13 mouse cellular contexts compared by ENCODE assay signal in genomic region chr2:65567925-65568324, GRCm38 (mm10). TPM values are rescaled to one million over a fixed set of nuclear protein-coding genes. Genes with fewer than 3 reads are reported as not detected.
DNase-seq lines count a peak whose midpoint lies in the region; ATAC-seq and TF ChIP-seq lines count a peak whose summit lies in the region.
"Had no signal": no experiment of that assay in that cellular context is flagged by ENCODE, and none has a peak within 500 bp of the region (broad histone marks: within the 10 kb centered on the region; RNA-seq: fewer than 3 reads in every experiment).

No protein-coding gene starts in this region.

- DNase-seq in hindbrain, embryonic 11.5 days (ENCODE audit: low spot score): no peak
- DNase-seq in hindbrain, embryonic 10.5 days (ENCODE audit: low spot score): no peak
- no peak for DNase-seq in stomach, postnatal 0 days (ENCODE audit: low spot score)
- DNase-seq in adrenal gland, adult 18-20 months (ENCODE audit: low spot score in 2 of 2): no peak
- no peak for DNase-seq in frontal cortex, adult 2 months (ENCODE audit: extremely low spot score in 1 of 2, low spot score in 1 of 2)
- DNase-seq in gastrocnemius, adult 2 months: no peak
- DNase-seq: layer of hippocampus, postnatal 36 days; liver, embryonic 13.5 days had no signal

- H3K9ac ChIP-seq in hindbrain, embryonic 11.5 days (ENCODE audit: low read depth, low read length): no peak overlapping the region
- H3K9ac ChIP-seq in stomach, embryonic 14.5 days (replicated peaks; ENCODE audit: low read depth, low read length): no peak overlapping the region
- no peak overlapping the region for H3K9ac ChIP-seq in stomach, postnatal 0 days (ENCODE audit: low read length)
- no peak overlapping the region for H3K9ac ChIP-seq in midbrain, embryonic 13.5 days (replicated peaks)
- H3K9ac ChIP-seq: embryonic facial prominence, embryonic 15.5 days; liver, embryonic 13.5 days had no signal

- TF ChIP-seq EP300 in stomach, postnatal 0 days (optimal IDR thresholded peaks at IDR 0.05): no peak

- intact Hi-C loops in gastrocnemius, adult 2 months (cut with DNase I): loop anchor here (1.0 to 10.0 kb wide), 3 partner anchors 154 to 423 kb away; no protein-coding TSS in a partner anchor

- peaks cover 2% of the 10 kb centered on the region; the same call in 1 of the 2 replicates for H3K4me1 ChIP-seq in hindbrain, embryonic 11.5 days (replicated peaks; ENCODE audit: control insufficient read depth, insufficient read depth, low read length)
- H3K4me1 ChIP-seq in hindbrain, embryonic 10.5 days (replicated peaks): peaks cover 5% of the 10 kb centered on the region
- no peaks in the 10 kb centered on the region for H3K4me1 ChIP-seq in stomach, embryonic 14.5 days (ENCODE audit: control insufficient read depth, insufficient read depth, low read length)
- no peaks in the 10 kb centered on the region for H3K4me1 ChIP-seq in stomach, postnatal 0 days (replicated peaks; ENCODE audit: control insufficient read depth, insufficient read depth)
- H3K4me1 ChIP-seq in midbrain, embryonic 13.5 days (replicated peaks): peaks cover 27% of the 10 kb centered on the region
- H3K4me1 ChIP-seq: liver, embryonic 13.5 days had no signal

- H3K9me3 ChIP-seq in hindbrain, embryonic 11.5 days (ENCODE audit: control insufficient read depth, low read length): no peaks in the 10 kb centered on the region
- H3K9me3 ChIP-seq in hindbrain, embryonic 10.5 days: no peaks in the 10 kb centered on the region
- H3K9me3 ChIP-seq in stomach, embryonic 14.5 days (ENCODE audit: control insufficient read depth, low read depth, low read length): no peaks in the 10 kb centered on the region
- no peaks in the 10 kb centered on the region for H3K9me3 ChIP-seq in stomach, postnatal 0 days (ENCODE audit: control insufficient read depth, low read length)
- H3K9me3 ChIP-seq in midbrain, embryonic 13.5 days: no peaks in the 10 kb centered on the region
- H3K9me3 ChIP-seq: embryonic facial prominence, embryonic 15.5 days; liver, embryonic 13.5 days had no signal

- 96% methylated on average over 4 of the region's 4 CpGs for WGBS in hindbrain, embryonic 11.5 days
- 91% methylated on average over 4 of the region's 4 CpGs for WGBS in hindbrain, embryonic 10.5 days
- WGBS in stomach, embryonic 14.5 days: 89% methylated on average over 4 of the region's 4 CpGs
- 89% methylated on average over 4 of the region's 4 CpGs for WGBS in stomach, postnatal 0 days
- 95% methylated on average over 4 of the region's 4 CpGs for WGBS in midbrain, embryonic 13.5 days

- H3K36me3 ChIP-seq in hindbrain, embryonic 11.5 days (ENCODE audit: control insufficient read depth, insufficient read depth, low read length): no peaks in the 10 kb centered on the region
- H3K36me3 ChIP-seq in hindbrain, embryonic 10.5 days: no peaks in the 10 kb centered on the region
- H3K36me3 ChIP-seq in stomach, embryonic 14.5 days (ENCODE audit: control insufficient read depth, insufficient read depth, low read length): no peaks in the 10 kb centered on the region
- H3K36me3 ChIP-seq in stomach, postnatal 0 days (ENCODE audit: control insufficient read depth, insufficient read depth, low read length): no peaks in the 10 kb centered on the region
- no peaks in the 10 kb centered on the region for H3K36me3 ChIP-seq in midbrain, embryonic 13.5 days
- H3K36me3 ChIP-seq: embryonic facial prominence, embryonic 15.5 days; liver, embryonic 13.5 days had no signal

- H3K4me3 ChIP-seq in hindbrain, embryonic 11.5 days (ENCODE audit: low read depth, low read length): no peak overlapping the region
- no peak overlapping the region for H3K4me3 ChIP-seq in hindbrain, embryonic 10.5 days
- no peak overlapping the region for H3K4me3 ChIP-seq in stomach, embryonic 14.5 days (ENCODE audit: low read depth, low read length)
- H3K4me3 ChIP-seq in stomach, postnatal 0 days (ENCODE audit: low read depth, low read length): no peak overlapping the region
- H3K4me3 ChIP-seq in midbrain, embryonic 13.5 days (replicated peaks): no peak overlapping the region
- no peak overlapping the region for H3K4me3 ChIP-seq in gastrocnemius, adult 2 months
- H3K4me3 ChIP-seq: liver, embryonic 13.5 days had no signal

- H3K27ac ChIP-seq in hindbrain, embryonic 11.5 days (ENCODE audit: low read depth, low read length): no peak overlapping the region
- no peak overlapping the region for H3K27ac ChIP-seq in hindbrain, embryonic 10.5 days
- no peak overlapping the region for H3K27ac ChIP-seq in stomach, embryonic 14.5 days (ENCODE audit: low read length)
- no peak overlapping the region for H3K27ac ChIP-seq in stomach, postnatal 0 days (replicated peaks)
- no peak overlapping the region for H3K27ac ChIP-seq in midbrain, embryonic 13.5 days
- no peak overlapping the region for H3K27ac ChIP-seq in gastrocnemius, adult 2 months
- H3K27ac ChIP-seq: embryonic facial prominence, embryonic 15.5 days; liver, embryonic 13.5 days had no signal

- H3K4me2 ChIP-seq in hindbrain, embryonic 11.5 days (replicated peaks; ENCODE audit: low read depth, low read length): no peak overlapping the region
- H3K4me2 ChIP-seq in stomach, embryonic 14.5 days (replicated peaks; ENCODE audit: low read depth, low read length): no peak overlapping the region
- no peak overlapping the region for H3K4me2 ChIP-seq in stomach, postnatal 0 days (replicated peaks; ENCODE audit: low read depth)
- H3K4me2 ChIP-seq in midbrain, embryonic 13.5 days (replicated peaks): no peak overlapping the region
- H3K4me2 ChIP-seq: liver, embryonic 13.5 days had no signal

- no peaks in the 10 kb centered on the region for H3K27me3 ChIP-seq in hindbrain, embryonic 11.5 days (ENCODE audit: control insufficient read depth, insufficient read depth, low read length)
- no peaks in the 10 kb centered on the region for H3K27me3 ChIP-seq in hindbrain, embryonic 10.5 days (ENCODE audit: insufficient read depth, poor library complexity, severe bottlenecking)
- no peaks in the 10 kb centered on the region for H3K27me3 ChIP-seq in stomach, embryonic 14.5 days (ENCODE audit: control insufficient read depth, insufficient read depth, low read length)
- H3K27me3 ChIP-seq in stomach, postnatal 0 days (ENCODE audit: control insufficient read depth, insufficient read depth, low read length): no peaks in the 10 kb centered on the region
- H3K27me3 ChIP-seq in midbrain, embryonic 13.5 days: 0 out of 2 replicates have a peak, but pooled peaks cover 3% of the 10 kb centered on the region
- H3K27me3 ChIP-seq: embryonic facial prominence, embryonic 15.5 days; liver, embryonic 13.5 days had no signal

- peak; percentile 49; the same call in 1 of the 2 replicates for ATAC-seq in hindbrain, embryonic 11.5 days (ENCODE audit: low FRiP score)
- ATAC-seq in stomach, embryonic 14.5 days (ENCODE audit: insufficient number of reproducible peaks, insufficient read depth, low FRiP score, low read depth): peak; percentile 58; the same call in 1 of the 2 replicates
- ATAC-seq in stomach, postnatal 0 days (ENCODE audit: low FRiP score, low TSS enrichment): no peak
- ATAC-seq in midbrain, embryonic 13.5 days: peak; percentile 67

- no peak for TF ChIP-seq CTCF in stomach, postnatal 0 days (IDR thresholded peaks at IDR 0.05; ENCODE audit: low read depth)
- no peak for TF ChIP-seq CTCF in gastrocnemius, adult 2 months (IDR thresholded peaks at IDR 0.05)

RNA-seq across cellular contexts. Expression of gene Scn3a, which starts 0.5 kb away (rescaled TPM):
- polyA plus RNA-seq in hindbrain, embryonic 11.5 days (2014; fragmentation: Nextera tagmentation; extraction: Ambion mirVana): 33.2 and 34.4 TPM in 2 replicates
- polyA plus RNA-seq in hindbrain, embryonic 10.5 days (2016; fragmentation: Nextera tagmentation; extraction: Ambion mirVana): 6.3 and 17.0 TPM in 2 replicates
- polyA plus RNA-seq in stomach, embryonic 14.5 days (2014; fragmentation: Nextera tagmentation; extraction: Ambion mirVana): 1.9 and 3.4 TPM in 2 replicates
- 0.61 and 0.72 TPM in 2 replicates for polyA plus RNA-seq in stomach, postnatal 0 days (2015; fragmentation: Nextera tagmentation; extraction: Ambion mirVana)
- 63.2 and 69.1 TPM in 2 replicates for polyA plus RNA-seq in midbrain, embryonic 13.5 days (2015; fragmentation: Nextera tagmentation; extraction: Ambion mirVana)
- 1 to 10 TPM; 4.4 to 5.5 TPM for total RNA-seq in adrenal gland, adult 18-20 months (2021)
- polyA plus RNA-seq in frontal cortex, adult 2 months (2012; rRNA removed): 17.3 and 18.3 TPM in 2 replicates
- total RNA-seq in gastrocnemius, adult 2 months (2021): under 1 TPM; 0.18 to 0.25 TPM
- total RNA-seq: megakaryocyte progenitor cell, adult 5-6 weeks had no signal
- polyA plus RNA-seq: inflammation-experienced regulatory T-cells, adult 6 months had no signal

RNA-seq across cellular contexts. Expression of gene Scn2a, which starts 52.6 kb away (rescaled TPM):
- polyA plus RNA-seq in hindbrain, embryonic 11.5 days (2014; fragmentation: Nextera tagmentation; extraction: Ambion mirVana): 9.8 and 16.6 TPM in 2 replicates
- polyA plus RNA-seq in hindbrain, embryonic 10.5 days (2016; fragmentation: Nextera tagmentation; extraction: Ambion mirVana): 3.6 and 7.5 TPM in 2 replicates
- polyA plus RNA-seq in stomach, embryonic 14.5 days (2014; fragmentation: Nextera tagmentation; extraction: Ambion mirVana): 4.5 and 5.1 TPM in 2 replicates
- 1.6 and 1.7 TPM in 2 replicates for polyA plus RNA-seq in stomach, postnatal 0 days (2015; fragmentation: Nextera tagmentation; extraction: Ambion mirVana)
- 28.5 and 32.1 TPM in 2 replicates for polyA plus RNA-seq in midbrain, embryonic 13.5 days (2015; fragmentation: Nextera tagmentation; extraction: Ambion mirVana)
- total RNA-seq in adrenal gland, adult 18-20 months (2021): under 1 TPM; 0.80 to 0.83 TPM
- polyA plus RNA-seq in frontal cortex, adult 2 months (2012; rRNA removed): 59.2 and 71.1 TPM in 2 replicates
- under 1 TPM; 0.26 to 0.95 TPM for total RNA-seq in gastrocnemius, adult 2 months (2021)
- total RNA-seq: megakaryocyte progenitor cell, adult 5-6 weeks had no signal
